Mouse (Mus musculus): Measurements from ENCODE around the gene Tmem44. TPM values are rescaled to one million over a fixed set of nuclear protein-coding genes. Genes with fewer than 3 reads are reported as not detected.

Tmem44 gene
- polyA plus RNA-seq (2015; fragmentation: Nextera tagmentation; extraction: Ambion mirVana) = 0.68 and 0.71 TPM in 2 replicates

DNA sequence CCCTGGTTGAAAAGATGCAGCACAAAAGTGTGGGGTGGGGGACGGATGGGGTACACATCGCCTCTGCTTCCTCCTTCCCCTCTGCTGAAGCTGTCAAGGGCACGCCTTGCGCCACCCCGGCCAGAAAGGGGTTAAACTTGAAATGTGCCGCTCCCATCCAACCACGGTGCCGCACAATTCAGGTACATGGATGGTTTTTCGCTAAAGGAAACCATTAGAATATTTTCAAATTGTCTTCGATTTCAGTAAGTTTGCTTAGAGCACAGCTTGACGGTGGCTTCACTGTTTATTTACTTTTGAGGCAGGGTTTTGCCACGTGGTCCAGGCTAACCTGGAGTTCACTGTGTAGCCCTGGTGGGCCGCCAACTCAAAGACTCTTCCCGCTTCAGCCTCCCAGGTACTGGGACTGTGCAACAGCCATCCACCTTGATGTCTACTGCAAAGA, at the start of gene Tmem44:
TSS of gene Tmem44 (minus strand) at position 95 of the 445 bp plus-strand sequence.
- Histone ChIP-seq H3K27ac (ENCODE audit: low read length) (no peak within 1 kb of the TSS), H3K36me3 (ENCODE audit: control insufficient read depth, insufficient read depth) (no peaks in the 10 kb centered on the region), H3K9ac (ENCODE audit: low read depth, low read length) (peak within 1 kb of the TSS; percentile 66), H3K9me3 (replicated peaks; ENCODE audit: control insufficient read depth, low read length) (no peaks in the 10 kb centered on the region; the same call in 1 of the 2 replicates), H3K4me1 (ENCODE audit: control insufficient read depth, low read depth, low read length) (peaks cover 4% of the 10 kb centered on the region), H3K27me3 (ENCODE audit: control insufficient read depth, insufficient read depth, low read depth, low read length) (peaks cover 20% of the 10 kb centered on the region), H3K4me2 (ENCODE audit: low read depth, low read length) (peak within 1 kb of the TSS; percentile 94), H3K4me3 (ENCODE audit: low read depth, low read length) (peak within 1 kb of the TSS; percentile 68)
- no peak for ATAC-seq (ENCODE audit: low read depth)
- 6% methylated on average over 14 of the region's 14 CpGs for WGBS (ENCODE audit: insufficient replicate concordance)

DNA sequence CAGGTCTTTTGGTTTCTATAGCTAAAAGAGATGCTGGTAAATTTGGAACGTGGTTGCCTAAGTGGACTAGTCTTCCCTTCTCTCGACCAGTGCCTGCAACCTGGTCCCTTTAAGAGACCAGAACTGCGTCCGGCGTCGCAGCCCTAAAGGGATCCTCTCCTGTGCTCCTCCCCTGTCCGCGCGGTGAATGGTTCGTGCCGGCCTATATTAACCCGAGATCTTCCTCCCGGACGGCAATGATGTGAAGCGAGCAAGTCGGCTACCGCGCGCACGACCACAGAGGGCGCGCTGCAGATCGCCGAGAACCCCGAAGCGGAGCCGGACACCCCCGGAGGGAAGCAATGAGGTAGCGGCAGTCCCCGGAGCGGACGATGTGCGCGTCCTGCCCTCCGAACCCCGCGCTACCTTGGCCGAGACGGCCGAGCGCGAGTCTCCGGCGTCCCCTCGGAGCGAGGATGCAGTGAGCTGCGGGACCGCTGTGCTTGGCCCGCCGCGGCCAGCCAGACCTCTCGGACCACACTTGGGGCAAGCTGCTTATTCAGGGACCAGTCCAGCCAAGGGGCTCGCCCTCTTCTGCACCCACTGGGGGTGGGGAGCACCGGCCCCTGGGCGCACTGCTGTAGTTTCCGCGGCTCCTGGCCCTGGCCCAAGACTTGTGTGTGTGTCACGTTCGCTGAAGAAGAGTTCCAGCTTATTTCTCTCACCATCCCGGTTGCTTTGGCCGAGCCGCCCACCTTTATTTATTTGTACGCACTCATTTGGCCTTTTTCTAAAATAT, 49.0 kb upstream of the Tmem44 start, which contains the start of gene Fam43a:
TSS of gene Fam43a (plus strand) at position 233 of the 778 bp plus-strand sequence.
- under 1% methylated on average over 63 of the region's 63 CpGs for WGBS (ENCODE audit: insufficient replicate concordance)
- Histone ChIP-seq H3K27ac (ENCODE audit: low read length) (peak within 1 kb of the TSS; percentile 66), H3K27me3 (ENCODE audit: control insufficient read depth, insufficient read depth, low read depth, low read length) (peaks cover 33% of the 10 kb centered on the region), H3K36me3 (ENCODE audit: control insufficient read depth, insufficient read depth) (no peaks in the 10 kb centered on the region), H3K4me3 (ENCODE audit: low read depth, low read length) (peak within 1 kb of the TSS; percentile 66), H3K4me2 (ENCODE audit: low read depth, low read length) (peak within 1 kb of the TSS; percentile 68), H3K4me1 (ENCODE audit: control insufficient read depth, low read depth, low read length) (peaks cover 21% of the 10 kb centered on the region), H3K9me3 (replicated peaks; ENCODE audit: control insufficient read depth, low read length) (no peaks in the 10 kb centered on the region), H3K9ac (ENCODE audit: low read depth, low read length) (peak within 1 kb of the TSS; percentile 60)
- ATAC-seq (ENCODE audit: low read depth) = peak; percentile 79

DNA sequence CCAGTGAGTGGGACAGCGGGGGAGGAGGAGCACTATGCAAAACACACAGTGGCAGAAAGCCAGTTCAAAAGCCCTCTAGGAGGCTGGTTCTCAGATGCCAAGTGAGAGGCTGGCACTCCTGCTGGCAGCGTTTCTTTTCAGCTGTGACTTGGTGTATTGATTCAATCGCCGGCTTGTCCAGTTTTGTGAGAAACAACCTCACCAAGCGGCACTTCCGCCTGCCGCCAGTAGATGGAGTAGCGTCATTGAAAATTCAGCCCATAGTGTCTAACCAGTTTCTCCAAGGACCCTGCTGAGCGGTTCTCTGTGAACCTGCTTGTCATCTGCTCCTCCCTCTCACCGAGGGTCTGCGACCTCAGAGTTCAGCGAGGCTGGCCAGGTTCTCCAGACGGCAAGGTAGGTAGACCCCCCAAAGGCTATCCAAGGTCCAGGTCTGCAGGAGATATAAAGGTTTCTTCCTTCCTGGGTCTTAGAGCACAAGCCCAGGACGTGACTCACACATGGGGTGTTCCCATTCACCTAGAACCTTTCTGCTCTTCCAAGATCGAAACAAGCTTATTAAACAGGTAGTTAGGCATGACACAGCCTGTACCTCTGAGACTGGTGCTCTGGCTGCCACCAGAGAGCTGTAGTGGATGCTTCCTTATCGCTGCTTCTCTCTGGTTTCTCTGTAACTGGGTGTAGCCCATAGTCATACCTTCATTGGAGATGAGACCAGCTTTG, 46.5 kb upstream of the Tmem44 start:
- no peak overlapping the region for H3K27ac ChIP-seq (ENCODE audit: low read length)

DNA sequence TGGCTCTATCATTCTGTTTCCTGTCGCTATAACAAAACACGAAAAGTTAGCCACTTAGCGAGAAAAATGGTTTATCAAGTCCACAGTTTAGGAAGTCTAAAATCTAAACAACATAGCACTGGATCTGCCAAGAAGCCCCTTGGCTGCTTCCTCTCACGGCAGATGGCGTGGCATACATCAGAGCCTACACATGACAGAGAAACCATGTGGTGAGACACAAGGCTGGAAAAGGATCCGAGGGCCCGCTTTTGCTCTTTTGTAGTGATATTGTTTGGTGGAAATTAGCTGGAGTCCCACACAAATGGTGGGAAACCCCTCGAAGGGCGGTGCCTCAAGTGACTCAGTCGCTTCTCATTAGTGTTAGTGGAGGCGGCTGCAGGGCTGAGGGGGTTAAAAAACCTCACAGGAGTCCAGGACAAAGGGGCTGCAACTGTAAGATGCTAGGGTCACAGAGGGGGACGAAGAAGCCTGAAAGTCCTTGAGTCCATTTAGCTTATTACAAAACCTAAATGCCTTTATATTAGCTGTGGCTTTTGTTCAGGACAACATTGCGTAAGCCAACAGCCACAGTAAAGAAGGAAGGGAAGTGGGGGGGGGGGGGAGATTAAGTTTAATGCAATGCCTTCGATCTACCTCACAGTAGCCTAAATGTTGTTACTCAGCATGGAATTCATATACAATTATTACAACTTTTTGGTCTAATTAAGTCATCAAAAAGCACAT, 45.4 kb upstream of the Tmem44 start:
- H3K27ac ChIP-seq (ENCODE audit: low read length) = no peak overlapping the region
- WGBS (ENCODE audit: insufficient replicate concordance) = 39% methylated on average over 14 of the region's 14 CpGs

More for the DNA sequence above, 46.5 kb upstream of the Tmem44 start:
- peaks cover 16% of the 10 kb centered on the region for H3K4me1 ChIP-seq (ENCODE audit: control insufficient read depth, low read depth, low read length)
- H3K9me3 ChIP-seq (replicated peaks; ENCODE audit: control insufficient read depth, low read length) = no peaks in the 10 kb centered on the region
- peak overlapping the region; percentile 53 for H3K4me2 ChIP-seq (ENCODE audit: low read depth, low read length)
- H3K4me3 ChIP-seq (ENCODE audit: low read depth, low read length) = peak overlapping the region; percentile 39
- peaks cover 30% of the 10 kb centered on the region for H3K27me3 ChIP-seq (ENCODE audit: control insufficient read depth, insufficient read depth, low read depth, low read length)
- H3K9ac ChIP-seq (ENCODE audit: low read depth, low read length) = no peak overlapping the region; the same call in 1 of the 2 replicates
- WGBS (ENCODE audit: insufficient replicate concordance) = 9% methylated on average over 16 of the region's 16 CpGs
- ATAC-seq (ENCODE audit: low read depth) = no peak
- H3K36me3 ChIP-seq (ENCODE audit: control insufficient read depth, insufficient read depth) = no peaks in the 10 kb centered on the region

DNA sequence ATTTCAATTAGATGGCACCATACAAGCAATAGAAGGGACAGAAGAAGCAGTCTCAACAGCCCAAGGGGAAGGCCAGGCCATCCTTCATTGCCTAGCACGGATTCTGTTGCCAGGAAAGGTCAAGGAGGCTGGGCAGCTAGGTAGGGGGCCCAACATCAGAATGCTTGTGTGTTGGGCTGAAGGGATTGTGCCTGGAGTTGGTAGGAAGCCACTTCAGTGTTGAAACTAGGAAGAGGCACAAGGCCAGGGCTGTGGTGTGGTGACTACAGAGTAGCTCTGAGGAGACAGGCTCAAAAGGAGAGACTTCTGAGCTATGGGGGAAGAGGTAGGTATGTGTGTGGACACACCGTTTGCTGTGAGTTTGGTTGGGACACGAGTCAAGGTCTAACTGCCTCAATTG, 44.7 kb upstream of the Tmem44 start:
- Histone ChIP-seq H3K9ac (ENCODE audit: low read depth, low read length) (no peak overlapping the region), H3K9me3 (replicated peaks; ENCODE audit: control insufficient read depth, low read length) (no peaks in the 10 kb centered on the region), H3K27ac (ENCODE audit: low read length) (no peak overlapping the region), H3K4me1 (ENCODE audit: control insufficient read depth, low read depth, low read length) (peaks cover 3% of the 10 kb centered on the region; the same call in 1 of the 2 replicates), H3K27me3 (ENCODE audit: control insufficient read depth, insufficient read depth, low read depth, low read length) (peaks cover 12% of the 10 kb centered on the region), H3K4me2 (ENCODE audit: low read depth, low read length) (no peak overlapping the region), H3K36me3 (ENCODE audit: control insufficient read depth, insufficient read depth) (no peaks in the 10 kb centered on the region), H3K4me3 (ENCODE audit: low read depth, low read length) (no peak overlapping the region)
- 23% methylated on average over 3 of the region's 3 CpGs for WGBS (ENCODE audit: insufficient replicate concordance)
- ATAC-seq (ENCODE audit: low read depth) = no peak

More for the DNA sequence above, 45.4 kb upstream of the Tmem44 start:
- H3K36me3 ChIP-seq (ENCODE audit: control insufficient read depth, insufficient read depth) = no peaks in the 10 kb centered on the region
- no peak overlapping the region for H3K9ac ChIP-seq (ENCODE audit: low read depth, low read length)
- H3K9me3 ChIP-seq (replicated peaks; ENCODE audit: control insufficient read depth, low read length) = no peaks in the 10 kb centered on the region
- peaks cover 5% of the 10 kb centered on the region; the same call in 1 of the 2 replicates for H3K4me1 ChIP-seq (ENCODE audit: control insufficient read depth, low read depth, low read length)
- no peak overlapping the region for H3K4me3 ChIP-seq (ENCODE audit: low read depth, low read length)
- no peak for ATAC-seq (ENCODE audit: low read depth)
- no peak overlapping the region for H3K4me2 ChIP-seq (ENCODE audit: low read depth, low read length)
- peaks cover 19% of the 10 kb centered on the region for H3K27me3 ChIP-seq (ENCODE audit: control insufficient read depth, insufficient read depth, low read depth, low read length)

DNA sequence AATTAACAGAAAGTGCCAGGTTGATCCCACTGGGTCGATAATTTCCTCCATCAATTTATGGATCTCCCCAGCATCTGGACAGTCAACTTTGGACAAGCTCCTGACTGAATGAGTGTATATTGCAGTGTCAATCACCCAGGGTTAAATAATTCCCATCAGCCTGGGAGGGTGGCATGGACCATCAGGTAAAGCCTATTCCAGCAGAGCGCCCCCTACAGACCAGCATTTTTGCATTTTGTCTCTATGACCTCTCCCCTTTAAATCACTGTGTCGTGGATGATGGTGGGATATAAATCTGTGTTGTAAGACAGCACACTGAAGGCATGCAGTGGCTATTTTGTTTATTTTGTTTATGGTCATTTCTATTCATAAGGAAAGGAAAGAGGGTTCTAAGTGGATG, 41.3 kb upstream of the Tmem44 start:
- Histone ChIP-seq H3K27ac (ENCODE audit: low read length) (no peak overlapping the region), H3K27me3 (ENCODE audit: control insufficient read depth, insufficient read depth, low read depth, low read length) (no peaks in the 10 kb centered on the region), H3K36me3 (ENCODE audit: control insufficient read depth, insufficient read depth) (no peaks in the 10 kb centered on the region), H3K4me3 (ENCODE audit: low read depth, low read length) (no peak overlapping the region), H3K9me3 (replicated peaks; ENCODE audit: control insufficient read depth, low read length) (no peaks in the 10 kb centered on the region), H3K9ac (ENCODE audit: low read depth, low read length) (no peak overlapping the region), H3K4me1 (ENCODE audit: control insufficient read depth, low read depth, low read length) (peaks cover 5% of the 10 kb centered on the region), H3K4me2 (ENCODE audit: low read depth, low read length) (no peak overlapping the region)
- WGBS (ENCODE audit: insufficient replicate concordance) = 37% methylated on average over 3 of the region's 3 CpGs
- no peak for ATAC-seq (ENCODE audit: low read depth)

DNA sequence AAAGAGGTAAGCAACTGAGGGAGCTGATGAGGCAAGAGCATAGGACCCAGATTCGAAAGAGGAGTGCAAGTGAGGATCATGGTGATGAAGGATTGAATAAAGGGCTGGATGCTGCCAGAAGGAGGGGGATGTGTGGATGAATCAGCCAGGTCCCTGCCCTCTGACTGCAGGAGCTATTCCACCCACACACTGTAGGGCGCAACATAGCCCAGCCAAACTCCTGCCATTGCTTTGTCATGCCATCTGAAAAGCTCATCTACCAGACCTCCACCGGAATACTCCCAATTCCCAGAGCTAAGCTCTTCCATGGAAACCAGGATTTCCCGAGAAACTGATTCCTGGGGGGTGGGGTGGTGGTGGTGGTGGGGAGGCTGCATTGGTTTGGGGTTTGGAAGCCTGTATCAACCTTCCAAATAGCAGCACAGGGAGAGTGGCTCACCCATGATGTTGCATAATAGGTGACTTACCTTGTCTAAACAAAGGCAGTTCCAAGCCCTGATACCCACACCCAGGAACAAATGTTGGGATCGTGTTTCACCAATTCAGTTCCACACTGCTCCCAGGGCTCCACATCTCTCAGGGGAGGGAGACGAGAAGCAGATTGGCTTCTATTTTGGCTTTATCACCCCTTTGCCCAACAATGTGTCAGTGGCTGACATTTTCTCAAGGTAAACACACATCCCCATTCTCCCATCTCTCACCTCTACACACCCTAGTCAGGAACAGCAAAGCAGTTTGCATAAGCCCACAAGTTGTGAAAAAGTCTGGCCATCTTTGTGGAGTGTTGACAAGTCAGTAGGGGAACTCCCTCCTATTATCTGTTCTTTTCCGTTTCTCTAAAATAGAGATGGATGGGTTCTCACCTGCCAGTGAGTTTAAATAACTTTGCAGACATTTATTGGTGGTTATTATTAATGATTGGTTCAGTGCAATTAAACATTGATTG, 39.9 kb upstream of the Tmem44 start:
- Histone ChIP-seq H3K4me1 (ENCODE audit: control insufficient read depth, low read depth, low read length) (peaks cover 14% of the 10 kb centered on the region), H3K36me3 (ENCODE audit: control insufficient read depth, insufficient read depth) (no peaks in the 10 kb centered on the region; the same call in 1 of the 2 replicates), H3K9me3 (replicated peaks; ENCODE audit: control insufficient read depth, low read length) (no peaks in the 10 kb centered on the region), H3K27me3 (ENCODE audit: control insufficient read depth, insufficient read depth, low read depth, low read length) (no peaks in the 10 kb centered on the region), H3K4me3 (ENCODE audit: low read depth, low read length) (no peak overlapping the region), H3K27ac (ENCODE audit: low read length) (no peak overlapping the region), H3K4me2 (ENCODE audit: low read depth, low read length) (no peak overlapping the region), H3K9ac (ENCODE audit: low read depth, low read length) (no peak overlapping the region)
- WGBS (ENCODE audit: insufficient replicate concordance) = 32% methylated on average over 7 of the region's 7 CpGs
- no peak for ATAC-seq (ENCODE audit: low read depth)

Data from liver, embryonic 16.5 days (tissue).